Mouse (Mus musculus) midbrain, embryonic 14.5 days (tissue): ENCODE measurements at regions not wholly inside any gene's neighbourhood (a gene's known extent, or its start where the extent isn't known, plus 50 kb on each side); places are given as distances from the start of the nearest gene placed in this dataset.

Experiments used
- ATAC-seq: fragments of 200-750 bp; cut with Nextera tagmentation; 2 replicates; pipeline ENCODE4 v1.8.0; 2017; ENCODE audit warnings: moderate number of reproducible peaks, moderate library complexity; ENCODE audit not compliant: low FRiP score, low TSS enrichment
- DNase-seq: peaks from one replicate; pipeline ENCODE4 v3.0.0-alpha.2; 2015
- H3K27ac ChIP-seq: fragments of 300-500 bp; sonication (generic); replicated peaks from 2 replicates; pipeline ENCODE4 v1.5.1; 2014; ENCODE audit warnings: mild to moderate bottlenecking, low read depth, low read length, moderate library complexity
- H3K27me3 ChIP-seq: fragments of 300-500 bp; sonication (generic); 2 replicates; pipeline ENCODE4 v1.6.1; 2014; ENCODE audit warnings: low read length, control low read depth, mixed read lengths; ENCODE audit not compliant: control insufficient read depth, insufficient read depth
- H3K36me3 ChIP-seq: fragments of 300-500 bp; sonication (generic); 2 replicates; pipeline ENCODE4 v1.6.1; 2014; ENCODE audit warnings: low read length, control low read depth; ENCODE audit not compliant: control insufficient read depth, insufficient read depth
- H3K4me1 ChIP-seq: fragments of 300-500 bp; sonication (generic); 2 replicates; pipeline ENCODE4 v1.6.1; 2014; ENCODE audit warnings: mild to moderate bottlenecking, antibody characterized with exemption, low read length, control low read depth; ENCODE audit not compliant: control insufficient read depth, insufficient read depth
- H3K4me2 ChIP-seq: fragments of 300-500 bp; sonication (generic); 2 replicates; pipeline ENCODE4 v1.6.1; 2014; ENCODE audit warnings: mild to moderate bottlenecking, low read length, moderate library complexity
- H3K4me3 ChIP-seq: fragments of 300-500 bp; sonication (generic); replicated peaks from 2 replicates; pipeline ENCODE4 v1.5.1; 2014; ENCODE audit warnings: low read depth, low read length
- H3K9ac ChIP-seq: fragments of 300-500 bp; sonication (generic); replicated peaks from 2 replicates; pipeline ENCODE4 v1.6.1; 2014; ENCODE audit warnings: mild to moderate bottlenecking, low read length, moderate library complexity
- H3K9me3 ChIP-seq: fragments of 300-500 bp; sonication (generic); 2 replicates; pipeline ENCODE4 v1.6.1; 2016; ENCODE audit warnings: low read length, control low read depth, mixed read lengths; ENCODE audit not compliant: control insufficient read depth
- WGBS: fragments of 180-500 bp; shearing (Covaris S2); extraction: QIAGEN DNeasy Blood & Tissue Kit; methylation state at CpG from one replicate; pipeline ENCODE4 v1.1.7; 2014; 5-methylcytosine and 5-hydroxymethylcytosine counted together

DNA sequence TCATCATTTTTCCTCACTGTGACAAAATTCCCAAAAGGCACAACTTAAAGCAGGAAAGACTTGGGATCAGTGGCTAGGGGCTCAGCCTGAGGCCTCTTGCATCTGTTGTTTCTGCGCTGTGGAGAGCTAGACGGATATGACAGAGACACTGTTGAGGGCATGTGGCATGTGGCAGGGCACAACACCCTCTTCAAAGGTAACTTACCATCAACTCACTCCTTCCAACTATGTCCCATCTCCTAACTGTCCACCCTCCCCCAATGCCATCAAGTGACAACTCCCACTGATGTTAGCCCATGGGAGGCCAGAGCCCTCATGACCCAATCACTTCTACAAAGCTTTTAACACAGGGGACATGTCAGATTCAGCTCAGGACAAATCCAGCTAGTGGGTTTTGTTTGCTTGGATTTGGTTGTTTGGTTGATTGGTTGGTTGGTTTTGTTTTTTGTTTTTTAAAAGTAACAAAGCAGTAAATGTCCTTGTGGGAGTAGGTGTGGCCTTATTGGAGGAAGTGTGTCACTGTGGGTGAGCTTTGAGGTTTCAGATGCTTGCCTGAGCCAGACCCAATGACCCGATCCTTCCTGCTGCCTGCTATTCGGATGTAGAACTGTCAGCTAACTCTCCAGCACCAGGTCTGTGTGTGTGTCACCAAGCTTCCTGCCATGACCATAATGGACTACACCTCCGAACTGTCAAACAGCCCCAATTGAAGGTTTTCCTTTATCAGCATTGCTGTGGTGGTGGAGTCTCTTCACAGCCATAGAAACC, 53.2 kb upstream of the Lef1 start:
- DNase-seq (no peak), ATAC-seq (no peak)
- Histone ChIP-seq H3K27ac (no peak overlapping the region), H3K4me1 (0 out of 2 replicates have a peak, but pooled peaks cover 3% of the 10 kb centered on the region), H3K36me3 (no peaks in the 10 kb centered on the region), H3K27me3 (no peaks in the 10 kb centered on the region), H3K4me2 (no peak overlapping the region), H3K4me3 (no peak overlapping the region), H3K9ac (no peak overlapping the region), H3K9me3 (no peaks in the 10 kb centered on the region)
- 74% methylated on average over 5 of the region's 5 CpGs for WGBS

- Histone ChIP-seq H3K4me1 (0 out of 2 replicates have a peak, but pooled peaks cover 3% of the 10 kb centered on the region), H3K4me3 (no peak overlapping the region), H3K36me3 (no peaks in the 10 kb centered on the region), H3K9ac (no peak overlapping the region), H3K9me3 (no peaks in the 10 kb centered on the region), H3K27me3 (no peaks in the 10 kb centered on the region), H3K27ac (peak overlapping the region; percentile 50), H3K4me2 (no peak overlapping the region)
- DNase-seq: peak; percentile 67
- ATAC-seq: peak; percentile 83
- whole genome bisulfite sequencing: 32% methylated on average over 13 of the region's 13 CpGs
Measured at GRCm38 (mm10) chr3:131054241-131054972, 55.9 kb upstream of the Lef1 start.

DNA sequence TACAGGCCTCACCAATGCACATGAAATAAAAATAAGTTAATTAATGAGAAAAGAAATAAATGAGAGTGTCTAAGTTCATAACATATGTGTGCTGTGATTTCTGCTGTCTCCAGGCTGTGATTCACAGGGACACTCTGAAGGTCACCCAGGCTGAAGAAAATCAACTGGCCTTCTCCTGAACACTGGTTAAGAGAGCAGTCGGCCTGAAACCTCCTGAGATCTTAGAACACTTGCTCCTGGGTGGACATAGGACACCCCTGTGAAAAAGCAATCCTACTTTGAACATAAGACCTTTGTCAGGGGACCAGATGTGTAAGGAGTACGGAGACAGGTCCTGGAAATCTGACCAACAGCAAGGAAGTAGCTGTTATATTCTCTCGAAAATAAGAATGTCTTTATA, 62.6 kb upstream of the Lef1 start:
- no peak overlapping the region for H3K4me2 ChIP-seq
- H3K4me1 ChIP-seq: no peaks in the 10 kb centered on the region
- H3K27me3 ChIP-seq: no peaks in the 10 kb centered on the region
- H3K4me3 ChIP-seq: no peak overlapping the region
- H3K9ac ChIP-seq: no peak overlapping the region
- no peak overlapping the region for H3K27ac ChIP-seq
- WGBS: 88% methylated on average over 3 of the region's 3 CpGs
- DNase-seq (no peak), ATAC-seq (no peak)
- H3K36me3 ChIP-seq: no peaks in the 10 kb centered on the region
- no peaks in the 10 kb centered on the region for H3K9me3 ChIP-seq

- no peaks in the 10 kb centered on the region for H3K36me3 ChIP-seq
- ATAC-seq (no peak), DNase-seq (peak; percentile 27)
- H3K9ac ChIP-seq: no peak overlapping the region
- H3K27ac ChIP-seq: no peak overlapping the region
- H3K9me3 ChIP-seq: no peaks in the 10 kb centered on the region
- no peak overlapping the region for H3K4me2 ChIP-seq
- WGBS: 82% methylated on average over 5 of the region's 5 CpGs
- no peaks in the 10 kb centered on the region for H3K27me3 ChIP-seq
- no peak overlapping the region for H3K4me3 ChIP-seq
- H3K4me1 ChIP-seq: no peaks in the 10 kb centered on the region
Measured at GRCm38 (mm10) chr3:131046412-131046811, 63.9 kb upstream of the Lef1 start.

DNA sequence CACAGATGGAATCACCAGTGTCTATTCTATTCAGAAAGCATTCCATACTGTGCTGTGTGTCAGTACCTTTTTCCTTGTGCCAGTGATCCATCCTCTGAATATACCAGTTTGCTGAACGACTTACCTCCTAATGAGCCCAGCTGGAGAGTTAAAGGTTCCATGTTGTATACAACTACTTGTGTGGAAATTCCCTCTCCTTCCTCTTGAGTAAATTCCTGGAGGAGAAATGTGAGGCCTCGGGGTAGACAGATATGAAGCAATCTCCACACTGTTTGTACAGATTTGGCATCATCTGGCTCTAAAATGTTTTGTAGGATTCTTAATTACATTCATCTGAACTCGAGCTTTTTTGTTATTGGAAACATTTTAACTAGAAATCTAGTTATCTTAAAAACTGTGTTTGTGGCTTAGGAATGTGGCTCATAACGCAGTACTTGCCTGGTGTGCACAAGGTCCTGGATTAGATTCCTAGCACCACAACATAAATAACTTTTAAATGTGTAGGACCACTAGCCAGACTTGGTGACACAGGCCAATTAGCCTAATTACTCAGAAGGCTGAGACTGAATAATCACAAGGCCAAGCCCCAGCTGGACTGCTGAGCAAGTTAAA, 70.0 kb upstream of the Lef1 start:
- Histone ChIP-seq H3K4me2 (no peak overlapping the region), H3K27ac (no peak overlapping the region), H3K36me3 (no peaks in the 10 kb centered on the region), H3K27me3 (no peaks in the 10 kb centered on the region), H3K9ac (no peak overlapping the region), H3K4me3 (no peak overlapping the region), H3K9me3 (no peaks in the 10 kb centered on the region), H3K4me1 (no peaks in the 10 kb centered on the region)
- DNase-seq (no peak), ATAC-seq (no peak)
- 77% methylated on average over 4 of the region's 4 CpGs for WGBS

GRCm38 (mm10) chr3:131037095-131037494, 73.2 kb upstream of the Lef1 start:
- no peak overlapping the region for H3K9ac ChIP-seq
- H3K4me3 ChIP-seq: no peak overlapping the region
- ATAC-seq: no peak
- no peaks in the 10 kb centered on the region for H3K9me3 ChIP-seq
- 91% methylated on average over 5 of the region's 5 CpGs for WGBS
- no peak for DNase-seq
- H3K36me3 ChIP-seq: no peaks in the 10 kb centered on the region
- H3K4me2 ChIP-seq: no peak overlapping the region
- H3K27ac ChIP-seq: no peak overlapping the region
- H3K4me1 ChIP-seq: no peaks in the 10 kb centered on the region
- H3K27me3 ChIP-seq: no peaks in the 10 kb centered on the region

GRCm38 (mm10) chr3:131034774-131035173, 75.5 kb upstream of the Lef1 start:
- no peak overlapping the region for H3K4me2 ChIP-seq
- 76% methylated on average over 5 of the region's 5 CpGs for WGBS
- H3K4me1 ChIP-seq: no peaks in the 10 kb centered on the region
- no peak overlapping the region for H3K27ac ChIP-seq
- no peak for DNase-seq
- H3K36me3 ChIP-seq: no peaks in the 10 kb centered on the region
- ATAC-seq: no peak
- H3K9ac ChIP-seq: no peak overlapping the region
- no peak overlapping the region for H3K4me3 ChIP-seq
- H3K9me3 ChIP-seq: no peaks in the 10 kb centered on the region
- H3K27me3 ChIP-seq: no peaks in the 10 kb centered on the region

DNA sequence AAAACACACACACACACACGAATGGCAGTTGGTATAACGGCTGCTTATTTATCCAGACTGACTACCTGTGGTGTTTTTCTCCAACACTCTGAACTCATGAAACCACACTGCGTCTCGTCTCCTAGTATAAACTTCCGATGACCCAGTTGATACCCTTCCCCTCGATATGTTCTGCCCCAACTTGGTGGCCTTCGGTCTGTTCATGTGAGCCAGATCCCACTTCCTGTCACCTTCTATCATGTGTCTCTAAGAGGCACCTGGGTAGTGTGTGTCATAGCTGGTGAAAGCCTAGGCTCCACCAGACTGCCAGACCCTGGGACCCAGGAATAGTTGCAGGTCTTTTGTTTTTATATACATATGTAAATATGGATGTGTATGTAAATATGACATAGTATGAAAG, 83.9 kb upstream of the Lef1 start:
- Histone ChIP-seq H3K9me3 (no peaks in the 10 kb centered on the region), H3K9ac (no peak overlapping the region), H3K4me3 (no peak overlapping the region), H3K27me3 (no peaks in the 10 kb centered on the region), H3K4me1 (0 out of 2 replicates have a peak, but pooled peaks cover 6% of the 10 kb centered on the region), H3K27ac (no peak overlapping the region), H3K4me2 (no peak overlapping the region), H3K36me3 (no peaks in the 10 kb centered on the region)
- 94% methylated on average over 7 of the region's 7 CpGs for WGBS
- ATAC-seq (no peak), DNase-seq (no peak)
